Mouse (Mus musculus) CH12.LX (cell line): ENCODE measurements around the gene 4930438A08Rik. TPM values are rescaled to one million over a fixed set of nuclear protein-coding genes. Genes with fewer than 3 reads are reported as not detected.

ENCODE experiments used
- DNase-seq: peaks from one replicate; pipeline ENCODE4 v3.0.0-alpha.2; 2013; ENCODE audit errors: extremely low read depth
- H3K27ac ChIP-seq: 2 replicates; pipeline ENCODE4 v1.5.1; 2012; ENCODE audit warnings: low read depth, mild to moderate bottlenecking, control low read depth, moderate library complexity; ENCODE audit not compliant: insufficient read depth
- H3K27me3 ChIP-seq: replicated peaks from 2 replicates; pipeline ENCODE3; 2012; ENCODE audit warnings: inconsistent platforms
- H3K36me3 ChIP-seq, 2 experiments: replicated peaks in 1 of 2; 2 replicates each; pipeline versions ENCODE3 to v1.6.1; 2012; ENCODE audit warnings: inconsistent platforms in 1 of 2, low read length in 1 of 2, mild to moderate bottlenecking in 1 of 2, mixed read lengths in 1 of 2, moderate library complexity in 1 of 2; ENCODE audit not compliant: control insufficient read depth in 1 of 2, insufficient read depth in 1 of 2
- H3K4me1 ChIP-seq, 2 experiments: 2 replicates each; pipeline ENCODE4 v1.6.1; 2012; ENCODE audit warnings: inconsistent platforms in 1 of 2, moderate library complexity in 1 of 2; ENCODE audit not compliant: insufficient read depth in 2 of 2, control insufficient read depth in 1 of 2
- H3K4me2 ChIP-seq: 2 replicates; pipeline ENCODE4 v1.6.1; 2012; ENCODE audit warnings: low read depth, mild to moderate bottlenecking, control low read depth; ENCODE audit not compliant: poor library complexity, insufficient read depth, severe bottlenecking
- H3K4me3 ChIP-seq, 3 experiments: fragments of 150-350 bp in 1 of 3; sonication (generic) in 1 of 3; replicated peaks in 1 of 3; 2 replicates each; pipeline versions ENCODE3 to v1.5.1; 2011 to 2012; ENCODE audit warnings: low read depth in 2 of 3, low read length in 2 of 3, mild to moderate bottlenecking in 2 of 3, moderate library complexity in 2 of 3, control low read depth in 1 of 3, improper control_type of control experiment in 1 of 3, inconsistent platforms in 1 of 3, mixed read lengths in 1 of 3; ENCODE audit not compliant: poor library complexity in 1 of 3
- H3K79me2 ChIP-seq: replicated peaks from 2 replicates; pipeline ENCODE4 v1.6.1; 2012; ENCODE audit warnings: mild to moderate bottlenecking, moderate library complexity; ENCODE audit not compliant: control insufficient read depth, poor library complexity, insufficient read depth, severe bottlenecking; ENCODE audit errors: extremely low read depth
- H3K9ac ChIP-seq: 2 replicates; pipeline ENCODE4 v1.6.1; 2012; ENCODE audit warnings: low read depth, mild to moderate bottlenecking, control low read depth, moderate library complexity; ENCODE audit not compliant: insufficient read depth
- H3K9me3 ChIP-seq: replicated peaks from 2 replicates; pipeline ENCODE3; 2012; ENCODE audit warnings: low read length, inconsistent platforms, mixed read lengths
- BHLHE40 ChIP-seq: IDR thresholded peaks from 2 replicates; pipeline ENCODE4 v1.6.1; 2011; ENCODE audit warnings: mild to moderate bottlenecking, low read depth, low read length, improper control_type of control experiment
- CTCF ChIP-seq, 2 experiments: IDR thresholded peaks in 1 of 2; conservative IDR thresholded peaks in 1 of 2; 2 replicates each; pipeline ENCODE4 v1.5.1; 2011 to 2012; ENCODE audit warnings: low read depth in 2 of 2, low read length in 2 of 2, improper control_type of control experiment in 1 of 2, inconsistent platforms in 1 of 2, mild to moderate bottlenecking in 1 of 2, moderate library complexity in 1 of 2
- E2F4 ChIP-seq: IDR thresholded peaks from 2 replicates; pipeline ENCODE4 v1.6.1; 2011; ENCODE audit warnings: low read depth, low read length, improper control_type of control experiment; ENCODE audit not compliant: insufficient replicate concordance
- ETS1 ChIP-seq: conservative IDR thresholded peaks from 2 replicates; pipeline ENCODE4 v1.6.1; 2012; ENCODE audit warnings: low read depth, mild to moderate bottlenecking, inconsistent platforms, low read length, improper control_type of control experiment, moderate library complexity
- IRF4 ChIP-seq: IDR thresholded peaks from 2 replicates; pipeline ENCODE4 v1.6.1; 2014; ENCODE audit warnings: low read depth, mild to moderate bottlenecking, inconsistent platforms, low read length, improper control_type of control experiment
- JUND ChIP-seq: conservative IDR thresholded peaks from 2 replicates; pipeline ENCODE4 v1.6.1; 2011; ENCODE audit warnings: low read depth, low read length, improper control_type of control experiment
- MAX ChIP-seq: IDR thresholded peaks from 2 replicates; pipeline ENCODE4 v1.6.1; 2011; ENCODE audit warnings: low read length, improper control_type of control experiment
- NRF1 ChIP-seq: IDR thresholded peaks from 2 replicates; pipeline ENCODE4 v1.6.1; 2014; ENCODE audit warnings: low read depth, mild to moderate bottlenecking, inconsistent platforms, low read length, improper control_type of control experiment, moderate library complexity
- POLR2A ChIP-seq: IDR thresholded peaks from 2 replicates; pipeline ENCODE4 v1.6.1; 2011; ENCODE audit warnings: low read depth, mild to moderate bottlenecking, improper control_type of control experiment, low read length
- SMC3 ChIP-seq: IDR thresholded peaks from 2 replicates; pipeline ENCODE4 v1.6.1; 2011; ENCODE audit warnings: low read depth, low read length, improper control_type of control experiment
- TBP ChIP-seq: conservative IDR thresholded peaks from 2 replicates; pipeline ENCODE4 v1.6.1; 2011; ENCODE audit warnings: low read depth, low read length, improper control_type of control experiment
- USF1 ChIP-seq: IDR thresholded peaks from 2 replicates; pipeline ENCODE4 v1.6.1; 2014; ENCODE audit warnings: low read depth, mild to moderate bottlenecking, inconsistent platforms, low read length, improper control_type of control experiment
- USF2 ChIP-seq: conservative IDR thresholded peaks from 2 replicates; pipeline ENCODE4 v1.6.1; 2011; ENCODE audit warnings: low read depth, low read length, improper control_type of control experiment
- ZKSCAN1 ChIP-seq: IDR thresholded peaks from 2 replicates; pipeline ENCODE4 v1.6.1; 2012; ENCODE audit warnings: low read depth, inconsistent platforms, low read length, improper control_type of control experiment, borderline replicate concordance
- dilution Hi-C: fragments of 300-500 bp; cut with MboI; formaldehyde crosslinking; loops from 2 replicates; pipeline ENCODE4 v1.14.3; 2020; ENCODE audit warnings: low sequenced_read_pairs; ENCODE audit not compliant: extremely low pct_unique_long_range_greater_than_20kb, extremely low pct_ligation_motif_present
- in situ Hi-C: fragments of 300-500 bp; cut with MboI; formaldehyde crosslinking; loops from 3 replicates; pipeline ENCODE4 v1.14.3; 2019; ENCODE audit warnings: low sequenced_read_pairs, low pct_ligation_motif_present, low pct_unique_long_range_greater_than_20kb, mixed read lengths
- polyA plus RNA-seq: library from polyadenylated mRNA; unstranded; fragments of >175 nt; gene quantifications from 2 replicates; pipeline ENCODE4 v1.2.1, GENCODE M21; 2012; ENCODE audit warnings: low read depth; ENCODE audit not compliant: insufficient read length
- total RNA-seq, 2 experiments: library from RNA; depleted of rRNA; stranded (reverse); fragments of 300-350 nt in 1 of 2; fragments of >200 nt in 1 of 2; gene quantifications; 2 replicates each; pipeline ENCODE4 v1.2.3; 2012 to 2014

Gene 4930438A08Rik
- total and polyA plus RNA-seq, 3 experiments = not detected

DNA sequence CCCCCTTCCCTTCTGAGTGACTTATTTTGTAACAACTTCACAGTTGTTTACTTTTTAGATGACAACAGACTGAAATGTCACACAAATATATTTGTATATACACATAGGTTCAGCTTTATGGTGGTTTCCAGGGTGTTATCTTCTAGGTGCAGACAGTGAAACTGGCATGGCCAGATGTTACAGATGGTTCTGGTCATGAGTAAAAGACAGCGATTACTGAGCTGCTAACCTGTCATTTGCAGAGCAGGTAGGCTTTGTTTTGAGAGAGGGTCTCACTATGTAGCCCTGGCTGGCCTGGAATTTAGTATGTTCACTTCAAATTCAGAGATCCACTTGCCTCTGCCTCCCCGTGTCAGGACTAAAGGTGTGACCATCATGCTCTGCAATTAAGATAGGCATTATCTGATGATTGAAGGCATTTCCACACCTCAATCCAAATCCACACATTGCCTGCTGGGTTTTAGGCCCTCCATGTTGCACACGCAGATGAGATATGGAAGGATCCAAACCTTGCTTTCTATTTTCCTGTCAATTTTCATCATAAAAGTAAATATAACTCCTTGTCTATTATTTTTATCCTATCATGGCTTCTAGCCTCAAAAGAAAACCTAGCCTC is 50.1 kb downstream of the 4930438A08Rik start:
- H3K36me3 ChIP-seq = peaks cover 14 to 58% of the 10 kb centered on the region in 2 experiments
- H3K27me3 ChIP-seq = no peaks in the 10 kb centered on the region
- TF ChIP-seq POLR2A = no peak
- TF ChIP-seq IRF4 = no peak
- no peak for TF ChIP-seq BHLHE40
- TF ChIP-seq SMC3 = no peak
- no peak for TF ChIP-seq CTCF (conservative IDR thresholded peaks at IDR 0.05 in 1 of 2, IDR thresholded peaks at IDR 0.05 in 1 of 2; ENCODE audit: low read depth in 2 of 2, low read length in 2 of 2)
- TF ChIP-seq JUND = no peak
- TF ChIP-seq ZKSCAN1 = no peak
- no peak for TF ChIP-seq USF2
- no peak for TF ChIP-seq E2F4
- TF ChIP-seq USF1 = no peak
- TF ChIP-seq ETS1 = no peak
- no peak for TF ChIP-seq MAX
- no peak for TF ChIP-seq NRF1
- TF ChIP-seq, all 38 proteins: peak for 0
- Histone ChIP-seq H3K9ac (no peak overlapping the region), H3K4me1 (peaks cover 13 to 48% of the 10 kb centered on the region in 2 experiments), H3K9me3 (peaks cover 4% of the 10 kb centered on the region), H3K4me3 (no peak overlapping the region), H3K4me2 (no peak overlapping the region), H3K27ac (no peak overlapping the region), H3K79me2 (peaks cover 32% of the 10 kb centered on the region)
- no peak for DNase-seq
- dilution Hi-C loops = no loop called here
- in situ Hi-C loops = loop anchor here (25.0 kb wide), 1 partner anchor 812 kb away; the partner anchor contains the start of genes Fam114a2 and Mfap3

DNA sequence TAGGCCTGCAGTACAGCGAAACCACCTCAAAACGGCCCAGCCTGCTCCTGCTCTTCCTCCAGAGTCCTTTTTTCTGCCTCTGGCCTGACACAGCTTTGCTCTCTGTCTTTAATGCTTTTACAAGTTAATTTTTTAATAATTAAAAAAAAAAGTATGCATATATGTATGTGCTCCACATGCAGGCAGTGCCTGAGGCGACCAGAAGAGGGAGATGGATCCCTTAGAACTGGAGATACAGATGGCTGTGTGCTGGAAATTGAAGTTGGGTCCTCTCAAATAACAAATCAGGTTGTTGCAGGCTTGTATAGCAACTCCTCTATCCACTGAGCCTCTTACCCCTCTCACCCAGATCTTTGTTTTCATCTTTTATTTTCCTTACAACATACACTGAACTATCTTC is 52.2 kb downstream of the 4930438A08Rik start:
- no peak overlapping the region for H3K4me3 ChIP-seq
- H3K4me2 ChIP-seq = no peak overlapping the region
- H3K79me2 ChIP-seq = peaks cover 44% of the 10 kb centered on the region
- peaks cover 14 to 47% of the 10 kb centered on the region in 2 experiments for H3K4me1 ChIP-seq
- peaks cover 10 to 41% of the 10 kb centered on the region in 2 experiments for H3K36me3 ChIP-seq
- peak; percentile 42 for DNase-seq
- no peaks in the 10 kb centered on the region for H3K27me3 ChIP-seq
- TF ChIP-seq CTCF (conservative IDR thresholded peaks at IDR 0.05 in 1 of 2, IDR thresholded peaks at IDR 0.05 in 1 of 2; ENCODE audit: low read depth in 2 of 2, low read length in 2 of 2) (peak in 1 of 2 experiments; percentile 50; a peak in 2 of 4 replicates), TBP (no peak)
- H3K9me3 ChIP-seq = peaks cover 4% of the 10 kb centered on the region
- dilution Hi-C loops (no loop called here), in situ Hi-C loops (loop anchor here (25.0 kb wide), 1 partner anchor 814 kb away; the partner anchor contains the start of genes Fam114a2 and Mfap3)
- H3K9ac ChIP-seq = no peak overlapping the region
- no peak overlapping the region for H3K27ac ChIP-seq
